Mouse (Mus musculus): ENCODE data around the gene Zmynd8.

Gene Zmynd8

DNA sequence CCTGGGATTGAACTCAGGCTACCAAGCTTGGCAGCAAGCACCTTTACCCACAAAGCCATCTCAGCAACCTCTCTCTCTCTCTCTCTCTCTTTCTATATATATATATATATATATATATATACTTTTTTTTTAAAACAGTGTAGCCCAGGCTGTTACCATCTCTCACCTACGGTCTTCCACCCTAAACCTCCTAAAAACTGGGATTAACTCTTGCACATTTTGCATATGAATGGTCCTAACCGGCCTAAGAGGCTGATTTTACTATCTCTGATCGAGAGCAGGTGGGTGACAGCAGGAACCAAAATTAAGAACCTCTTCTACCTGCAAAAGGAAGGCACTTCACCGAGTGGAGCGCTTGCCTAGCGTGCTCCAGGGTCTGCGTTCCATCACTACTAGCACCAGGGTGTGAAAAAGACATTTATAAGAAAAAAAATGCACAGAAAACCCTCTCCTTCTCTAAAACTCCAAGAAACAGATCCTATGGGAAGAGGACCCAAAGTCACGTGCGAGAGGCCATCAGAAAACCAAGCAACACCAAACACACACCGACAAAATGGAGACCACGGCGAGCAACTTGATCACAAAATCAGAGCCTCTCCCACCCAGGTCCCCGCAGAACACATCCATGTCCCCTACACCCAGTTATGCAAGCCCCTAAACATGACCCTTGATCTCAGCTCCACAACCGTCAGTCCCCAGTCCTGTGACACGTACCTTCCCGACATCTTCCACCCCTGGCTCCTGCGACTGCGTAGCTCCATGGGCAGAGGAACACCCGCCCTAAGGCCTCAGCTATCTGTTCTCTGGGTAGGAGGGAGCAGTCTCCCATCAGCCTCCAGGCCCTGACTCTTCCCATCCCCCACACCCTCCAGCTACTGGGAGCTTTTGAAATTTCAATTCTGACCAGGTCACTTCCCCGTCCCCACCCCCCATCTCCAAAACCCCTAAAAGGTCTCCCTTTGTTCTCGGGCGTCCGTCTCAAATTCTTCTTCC, at the start of gene Zmynd8:
Zmynd8 (minus strand) TSS at position 815 of the 993 bp plus-strand sequence.
- DNase-seq (ENCODE audit: low read depth), result no peak

DNA sequence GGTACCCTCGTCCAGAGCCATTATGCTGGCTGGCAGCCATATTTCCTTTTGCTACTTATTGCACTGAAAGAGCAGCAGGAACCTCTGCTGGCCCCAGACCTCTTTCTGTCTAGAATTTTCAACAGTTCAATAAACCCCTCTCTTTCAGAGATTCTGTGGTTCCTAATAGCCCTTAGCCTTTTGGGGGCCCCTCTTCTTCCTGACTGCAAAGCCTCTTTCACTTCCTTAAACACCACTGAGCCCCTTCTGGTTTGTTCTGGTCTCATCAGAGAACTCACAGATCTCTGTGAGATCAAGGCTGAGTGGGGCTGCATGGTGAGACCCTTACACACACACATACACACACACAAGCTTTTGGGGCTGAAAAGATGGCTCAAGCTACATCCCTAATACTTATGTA, 49.2 kb upstream of the Zmynd8 start:
- no peak for DNase-seq (ENCODE audit: low read depth)

DNA sequence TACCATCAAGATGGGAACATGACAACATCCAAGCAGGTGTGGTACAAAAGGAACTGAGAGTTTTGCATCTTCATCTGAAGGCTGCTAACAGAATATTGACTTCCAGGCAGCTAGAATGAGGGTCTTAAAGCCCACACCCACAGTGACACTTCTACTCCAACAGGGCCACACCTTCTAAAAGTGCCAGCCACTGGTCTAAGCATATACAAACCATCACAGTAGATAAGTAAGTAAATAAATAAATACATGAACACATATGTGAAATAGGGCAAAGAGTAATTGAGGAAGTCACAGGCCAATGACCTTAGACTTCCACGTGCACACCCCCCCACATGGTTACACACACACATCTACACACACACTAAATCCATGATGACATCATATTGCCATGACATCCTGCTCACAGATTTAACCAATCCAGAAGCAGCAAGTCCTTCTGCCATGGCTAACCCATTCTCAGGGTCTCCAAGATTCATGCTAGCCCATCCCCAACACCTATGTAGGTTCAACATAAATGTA, 47.3 kb upstream of the Zmynd8 start:
- DNase-seq (ENCODE audit: low read depth), result no peak

DNA sequence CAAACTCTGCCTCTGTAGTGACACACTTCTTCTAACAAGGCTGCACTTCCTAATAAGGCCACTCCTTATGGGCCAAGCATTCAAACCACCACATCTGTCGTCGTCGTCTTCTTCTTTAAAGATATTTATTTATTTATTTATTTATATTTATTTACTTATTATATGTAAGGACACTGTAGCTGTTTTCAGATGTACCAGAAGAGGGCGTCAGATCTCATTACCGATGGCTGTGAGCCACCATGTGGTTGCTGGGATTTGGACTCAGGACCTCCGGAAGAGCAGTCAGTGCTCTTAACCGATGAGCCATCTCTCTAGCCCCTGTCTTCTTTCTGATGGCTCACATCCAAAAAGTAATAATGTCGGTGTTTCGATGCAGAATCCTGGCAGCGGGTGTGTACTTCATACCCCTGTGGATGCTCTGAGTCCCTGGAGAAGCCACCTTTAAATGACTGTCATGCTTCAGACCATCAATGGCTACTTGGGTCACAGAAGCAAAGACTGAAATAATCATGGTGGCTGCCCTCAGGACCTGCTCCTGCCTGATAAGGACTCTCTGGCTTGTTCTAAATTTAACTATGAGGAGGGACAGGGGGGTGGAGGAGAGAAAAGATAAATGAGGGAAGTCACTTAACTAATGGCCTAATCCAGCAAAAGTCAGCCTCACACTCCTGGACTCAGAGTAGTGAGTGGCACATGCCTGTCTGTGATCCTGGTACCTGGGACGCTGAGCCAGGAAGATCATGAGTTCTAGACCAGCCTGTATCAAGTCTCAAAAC, 45.9 kb upstream of the Zmynd8 start:
- DNase-seq (ENCODE audit: low read depth), result peak; percentile 49

- DNase-seq (ENCODE audit: low read depth), result no peak
Measured at GRCm38 (mm10) chr2:165943113-165943512, 44.3 kb upstream of the Zmynd8 start.

DNA sequence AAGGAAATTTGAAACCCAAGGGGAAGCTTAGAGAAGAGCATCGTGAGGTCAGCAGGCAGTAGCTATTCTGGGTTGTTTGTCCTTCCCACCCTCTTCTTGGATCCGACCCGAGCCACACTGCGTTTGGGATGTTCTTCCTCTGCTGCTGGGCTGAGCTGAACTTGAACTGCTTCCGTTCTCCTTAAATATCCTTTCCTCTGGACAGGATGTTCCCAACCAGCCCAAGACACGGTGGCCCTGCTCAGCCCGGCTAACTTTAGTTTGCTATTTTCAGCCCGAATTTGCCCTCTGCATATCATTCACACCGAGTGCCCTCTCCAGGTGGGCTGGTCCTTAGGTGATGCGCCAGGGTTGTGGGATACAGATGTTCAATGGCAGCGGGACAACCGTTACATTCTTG, 37.3 kb upstream of the Zmynd8 start:
- no peak for DNase-seq (ENCODE audit: low read depth)

GRCm38 (mm10) chr2:165927705-165928104, 28.9 kb upstream of the Zmynd8 start:
- no peak for DNase-seq (ENCODE audit: low read depth)

DNA sequence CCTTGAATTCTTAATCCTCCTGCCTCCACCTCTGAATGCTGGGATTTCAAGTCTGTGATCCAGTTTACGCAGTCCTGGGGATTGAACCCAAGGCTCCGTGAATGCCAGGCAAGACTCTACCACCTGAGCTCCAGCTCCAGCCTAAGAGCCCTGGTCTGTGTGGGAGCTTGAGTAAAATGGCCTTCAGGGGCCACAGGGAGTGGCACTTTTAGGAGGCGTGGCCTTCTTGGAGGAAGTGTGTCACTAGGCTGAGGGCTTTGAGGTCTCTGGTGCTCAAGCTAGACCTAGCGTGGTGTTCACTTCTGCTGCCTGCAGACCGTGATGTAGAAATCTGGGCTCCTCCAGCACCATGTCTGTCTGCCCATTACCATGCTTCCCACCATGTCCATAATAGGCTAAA, 27.4 kb upstream of the Zmynd8 start:
- DNase-seq (ENCODE audit: low read depth), result no peak

GRCm38 (mm10) chr2:165925144-165925543, 26.3 kb upstream of the Zmynd8 start:
- no peak for DNase-seq (ENCODE audit: low read depth)

DNA sequence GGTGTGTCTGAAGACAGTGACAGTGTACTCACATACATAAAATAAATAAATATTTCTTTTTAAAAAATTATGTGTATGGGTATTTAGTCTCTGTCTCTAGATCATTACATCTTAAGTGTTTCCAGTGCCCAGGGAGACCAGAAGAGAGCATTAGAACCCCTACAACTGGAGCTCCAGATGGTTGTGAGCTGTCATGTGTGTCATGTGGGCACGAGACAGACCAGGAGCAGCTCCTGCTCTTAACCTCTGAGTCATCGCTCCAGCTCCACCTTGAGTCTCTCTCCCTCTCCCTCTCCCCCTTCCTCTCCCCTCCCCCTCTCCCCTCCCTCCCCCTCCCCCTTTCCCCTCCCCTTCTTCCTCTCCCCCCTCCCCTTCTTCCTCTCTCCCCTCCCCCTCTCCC, 25.9 kb upstream of the Zmynd8 start:
- DNase-seq (ENCODE audit: low read depth), result no peak

DNA sequence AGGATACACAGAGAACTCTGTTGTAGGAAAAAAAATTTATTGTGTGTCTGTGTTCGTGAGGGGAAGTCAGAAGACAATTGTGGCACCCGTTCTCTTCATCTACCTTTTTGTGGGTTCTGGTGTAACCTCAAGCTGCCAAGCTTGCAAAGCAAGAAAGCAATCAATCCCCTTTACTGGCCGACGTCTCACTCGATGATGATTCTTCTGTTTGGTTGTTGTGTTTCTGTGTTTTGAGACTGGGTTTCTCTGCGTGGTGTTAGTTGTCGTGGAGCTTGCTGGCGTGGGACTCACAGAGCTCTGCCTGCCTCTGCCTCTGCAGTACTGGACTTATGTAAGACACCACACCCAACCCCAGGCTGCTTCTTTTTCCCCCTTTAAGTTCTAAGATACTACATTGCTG, 24.9 kb upstream of the Zmynd8 start:
- DNase-seq (ENCODE audit: low read depth), result no peak

GRCm38 (mm10) chr2:165922994-165923393, 24.2 kb upstream of the Zmynd8 start:
- no peak for DNase-seq (ENCODE audit: low read depth)

- DNase-seq (ENCODE audit: low read depth), result no peak
Measured at GRCm38 (mm10) chr2:165922047-165922728, 23.4 kb upstream of the Zmynd8 start.

- peak; percentile 67 for DNase-seq (ENCODE audit: low read depth)
Measured at GRCm38 (mm10) chr2:165914298-165914697, 15.5 kb upstream of the Zmynd8 start.

- no peak for DNase-seq (ENCODE audit: low read depth)
Measured at GRCm38 (mm10) chr2:165913073-165913472, 14.3 kb upstream of the Zmynd8 start.

- DNase-seq (ENCODE audit: low read depth), result no peak
Measured at GRCm38 (mm10) chr2:165909731-165910130, 10.9 kb upstream of the Zmynd8 start.

GRCm38 (mm10) chr2:165907199-165907598, 8.4 kb upstream of the Zmynd8 start:
- DNase-seq (ENCODE audit: low read depth), result no peak

GRCm38 (mm10) chr2:165906332-165906945, 7.6 kb upstream of the Zmynd8 start:
- no peak for DNase-seq (ENCODE audit: low read depth)

DNA sequence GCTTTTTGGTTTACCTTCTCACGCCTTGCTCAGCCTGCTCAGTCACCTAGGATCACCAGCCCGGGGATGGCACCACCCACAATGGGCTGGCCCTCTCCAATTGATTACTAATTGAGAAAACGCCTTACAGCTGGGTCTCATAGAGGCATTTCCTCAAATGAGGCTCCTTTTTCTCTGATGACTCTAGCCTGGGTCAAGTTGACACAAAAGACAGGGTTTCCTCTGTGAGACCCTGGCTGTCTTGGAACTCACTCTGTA, 2.2 kb upstream of the Zmynd8 start:
- no peak for DNase-seq (ENCODE audit: low read depth)

DNA sequence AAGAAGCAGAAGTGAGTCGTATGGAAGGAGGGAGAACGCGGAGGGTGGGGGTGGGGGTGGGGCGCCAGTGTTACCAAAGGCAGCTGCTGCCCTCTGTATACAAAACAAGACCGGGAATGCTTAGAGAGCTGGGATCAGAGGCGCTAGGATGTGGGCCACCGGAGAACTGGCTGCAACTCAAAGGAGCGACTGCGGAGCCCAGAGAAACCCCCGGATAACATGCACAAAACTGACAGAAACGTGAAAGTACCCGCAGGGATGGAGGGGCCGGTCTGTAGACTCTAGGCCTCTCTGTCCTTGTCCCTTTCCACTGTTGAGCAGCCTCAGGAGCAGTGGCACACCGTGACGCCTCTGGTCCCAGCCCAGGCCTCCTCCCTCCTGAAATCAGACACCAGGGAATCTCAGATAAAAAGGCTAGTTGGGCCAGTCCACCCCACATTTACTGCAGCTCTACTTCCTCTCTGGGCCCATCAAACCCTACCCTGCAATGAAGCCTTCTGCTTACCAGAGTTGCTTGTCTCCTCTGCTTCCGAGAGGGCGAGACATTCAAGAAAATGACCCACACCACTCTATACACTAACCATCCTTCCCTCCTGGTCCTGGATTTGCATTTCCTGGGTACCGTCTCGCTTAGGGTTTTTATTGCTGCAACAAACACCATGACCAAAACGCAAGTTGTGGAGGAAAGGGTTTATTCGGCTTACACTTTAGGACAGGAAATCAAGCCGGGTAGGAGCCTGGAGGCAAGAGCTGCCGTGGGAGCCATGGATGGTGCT, 1.7 kb upstream of the Zmynd8 start:
- DNase-seq (ENCODE audit: low read depth), result no peak

- no peak for DNase-seq (ENCODE audit: low read depth)
Measured at GRCm38 (mm10) chr2:165899923-165900322, 1.1 kb upstream of the Zmynd8 start.

Measured in c-Kit-positive CD71-positive TER-119-negative erythroid progenitor cells, embryonic 14.5 days (primary cell).